Mouse (Mus musculus) T-cell, adult 2 months (primary cell): ENCODE data around the gene Fpr1.
"Not testable (repeated sequence)": the region's sequence is repeated elsewhere in the genome, so short reads cannot be mapped to it uniquely, and the experiment has no call there.

Experiments
- DNase-seq: peaks from one replicate; pipeline ENCODE4 v3.0.0; 2022; ENCODE audit warnings: low spot score

Fpr1 gene

GRCm38 (mm10) chr17:17849906-17850712 is 33.6 kb downstream of the Fpr1 start:
- DNase-seq, result no peak

GRCm38 (mm10) chr17:17848988-17849387 is 34.8 kb downstream of the Fpr1 start:
- no peak for DNase-seq

- no peak for DNase-seq
These were observed 38.3 kb downstream of the Fpr1 start for GRCm38 (mm10) chr17:17845187-17846027.

- not testable (repeated sequence) for DNase-seq
These were observed 39.1 kb downstream of the Fpr1 start for GRCm38 (mm10) chr17:17844606-17845005.

GRCm38 (mm10) chr17:17843534-17844261 is 40.0 kb downstream of the Fpr1 start:
- DNase-seq, result no peak

GRCm38 (mm10) chr17:17840796-17841195 is 42.9 kb downstream of the Fpr1 start:
- no peak for DNase-seq

GRCm38 (mm10) chr17:17839276-17839675 is 44.5 kb downstream of the Fpr1 start:
- DNase-seq, result no peak

- DNase-seq, result peak; percentile 93
These were observed 45.6 kb downstream of the Fpr1 start for GRCm38 (mm10) chr17:17837919-17838701.

- no peak for DNase-seq
These were observed 46.3 kb downstream of the Fpr1 start for GRCm38 (mm10) chr17:17837426-17837825.

GRCm38 (mm10) chr17:17836101-17836500 is 47.6 kb downstream of the Fpr1 start:
- DNase-seq, result no peak

GRCm38 (mm10) chr17:17834896-17835295 is 48.8 kb downstream of the Fpr1 start:
- no peak for DNase-seq

GRCm38 (mm10) chr17:17830731-17831130 is 53.0 kb downstream of the Fpr1 start:
- no peak for DNase-seq

- DNase-seq, result no peak
These were observed 53.8 kb downstream of the Fpr1 start for GRCm38 (mm10) chr17:17829816-17830535.

- no peak for DNase-seq
These were observed 54.5 kb downstream of the Fpr1 start for GRCm38 (mm10) chr17:17829052-17829785.

- no peak for DNase-seq
These were observed 55.4 kb downstream of the Fpr1 start for GRCm38 (mm10) chr17:17828191-17828981.

GRCm38 (mm10) chr17:17827658-17828190 is 56.0 kb downstream of the Fpr1 start:
- DNase-seq, result no peak

- DNase-seq, result no peak
These were observed 56.7 kb downstream of the Fpr1 start, which contains the start of gene Spaca6 for GRCm38 (mm10) chr17:17826751-17827657. Gene Spaca6 (plus strand): TSS chr17:17827158.
